Mouse (Mus musculus) kidney, adult 2 months (tissue): ENCODE measurements around the gene Bach2.

Experiments
- CTCF ChIP-seq: fragments of 200-500 bp; conservative IDR thresholded peaks from 2 replicates; pipeline ENCODE4 v1.5.1; 2011; ENCODE audit warnings: low read depth, mild to moderate bottlenecking, control low read depth, low read length, moderate library complexity, mixed read lengths; ENCODE audit not compliant: insufficient read depth, insufficient read length
- POLR2A ChIP-seq: fragments of 200-500 bp; IDR thresholded peaks from one replicate; pipeline ENCODE4 v1.6.1; 2011; ENCODE audit warnings: low read depth, low read length, control low read depth

DNA sequence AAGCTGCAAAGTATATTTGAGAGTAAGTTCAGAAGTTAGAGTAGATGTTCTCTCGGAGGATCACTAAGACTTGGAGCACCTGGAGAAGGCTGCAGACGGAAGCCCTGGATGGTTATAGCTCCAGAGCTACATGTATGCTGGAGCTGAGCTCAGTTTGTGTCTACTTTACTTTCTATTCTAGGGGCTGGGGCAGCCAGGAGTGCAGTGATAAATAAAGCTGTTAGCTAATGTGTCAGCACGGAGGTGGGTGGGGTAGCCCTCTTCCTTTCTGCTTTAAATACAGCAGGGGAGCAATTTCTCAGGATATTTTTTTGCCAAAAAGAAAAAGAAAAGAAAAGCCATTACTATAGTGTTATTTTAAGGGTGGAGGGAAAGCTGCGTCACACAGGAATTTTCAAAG is 98.0 kb downstream of the Bach2 start:
- TF ChIP-seq POLR2A (no peak), CTCF (no peak)
